Mouse (Mus musculus): ENCODE results near the gene Wrb. TPM values are rescaled to one million over a fixed set of nuclear protein-coding genes. Genes with fewer than 3 reads are reported as not detected.

The Wrb gene
- polyA plus RNA-seq, 1 experiment from 2014 or later: 49.0 TPM

DNA sequence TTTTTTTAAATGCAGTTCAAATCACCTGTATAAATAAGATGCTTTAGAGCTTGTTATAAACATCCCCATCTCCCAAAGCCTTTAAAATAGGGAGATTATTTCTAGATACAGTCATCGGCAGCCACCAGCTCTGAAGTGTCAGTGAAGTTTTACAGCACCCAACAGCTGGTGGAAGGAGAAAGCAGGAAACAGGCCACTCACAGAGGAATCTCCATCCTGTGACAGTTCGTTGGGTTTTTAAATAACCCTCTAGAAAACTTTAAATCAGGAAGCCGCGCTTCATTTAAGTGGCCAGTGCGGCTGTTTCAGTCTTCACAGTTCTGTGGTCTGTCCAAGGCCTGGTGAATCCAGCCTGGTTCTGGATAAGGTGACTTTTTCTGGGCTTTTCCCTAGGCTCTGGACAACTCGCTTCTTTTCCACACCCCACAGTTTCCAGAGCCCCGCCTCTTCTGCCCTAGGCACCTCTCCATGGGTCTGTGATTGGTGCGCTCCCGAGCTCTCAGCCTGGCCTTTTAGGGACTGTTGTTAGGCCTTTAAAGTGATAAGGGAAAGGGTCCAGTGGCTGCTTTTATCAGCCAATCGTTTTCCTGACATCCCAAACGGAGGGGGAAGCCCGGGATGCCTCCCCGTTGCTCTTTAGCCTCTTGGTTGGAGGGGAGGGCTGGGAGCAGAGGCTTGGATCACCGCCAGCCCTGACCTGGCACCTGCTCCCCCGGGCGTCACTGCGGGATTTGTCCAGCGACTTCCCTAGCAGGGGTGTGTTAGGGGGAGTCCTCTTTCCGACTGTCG is 54.9 kb downstream of the Wrb start, which contains the start of gene Sh3bgr:
Gene Sh3bgr, plus strand, starts transcription at position 538 of the 789 bp plus-strand sequence.
- peak; percentile 86 for ATAC-seq (ENCODE audit: borderline replicate concordance, extremely low read depth, low FRiP score, low TSS enrichment)
- Histone ChIP-seq H3K4me2 (peak within 1 kb of the TSS; percentile 69), H3K27ac (peak within 1 kb of the TSS; percentile 38), H3K36me3 (no peaks in the 10 kb centered on the region), H3K27me3 (no peaks in the 10 kb centered on the region; the same call in 1 of the 2 replicates), H3K9me3 (no peaks in the 10 kb centered on the region), H3K4me3 (peak within 1 kb of the TSS; percentile 34), H3K4me1 (peaks cover 11% of the 10 kb centered on the region), H3K9ac (peak within 1 kb of the TSS; percentile 5; the same call in 1 of the 2 replicates)
- 3% methylated on average over 20 of the region's 20 CpGs for WGBS

- Histone ChIP-seq H3K4me3 (peak overlapping the region; percentile 34), H3K4me2 (peak overlapping the region; percentile 69), H3K27ac (peak overlapping the region; percentile 38; the same call in 1 of the 2 replicates), H3K9me3 (no peaks in the 10 kb centered on the region), H3K36me3 (no peaks in the 10 kb centered on the region), H3K27me3 (no peaks in the 10 kb centered on the region; the same call in 1 of the 2 replicates), H3K9ac (0 out of 2 replicates have a peak overlapping the region, but pooled peaks have one; percentile 5), H3K4me1 (peaks cover 11% of the 10 kb centered on the region)
- 40% methylated on average over 9 of the region's 9 CpGs for WGBS
- ATAC-seq (ENCODE audit: borderline replicate concordance, extremely low read depth, low FRiP score, low TSS enrichment): no peak
Measured at GRCm38 (mm10) chr16:96200702-96201028, 55.5 kb downstream of the Wrb start.

DNA sequence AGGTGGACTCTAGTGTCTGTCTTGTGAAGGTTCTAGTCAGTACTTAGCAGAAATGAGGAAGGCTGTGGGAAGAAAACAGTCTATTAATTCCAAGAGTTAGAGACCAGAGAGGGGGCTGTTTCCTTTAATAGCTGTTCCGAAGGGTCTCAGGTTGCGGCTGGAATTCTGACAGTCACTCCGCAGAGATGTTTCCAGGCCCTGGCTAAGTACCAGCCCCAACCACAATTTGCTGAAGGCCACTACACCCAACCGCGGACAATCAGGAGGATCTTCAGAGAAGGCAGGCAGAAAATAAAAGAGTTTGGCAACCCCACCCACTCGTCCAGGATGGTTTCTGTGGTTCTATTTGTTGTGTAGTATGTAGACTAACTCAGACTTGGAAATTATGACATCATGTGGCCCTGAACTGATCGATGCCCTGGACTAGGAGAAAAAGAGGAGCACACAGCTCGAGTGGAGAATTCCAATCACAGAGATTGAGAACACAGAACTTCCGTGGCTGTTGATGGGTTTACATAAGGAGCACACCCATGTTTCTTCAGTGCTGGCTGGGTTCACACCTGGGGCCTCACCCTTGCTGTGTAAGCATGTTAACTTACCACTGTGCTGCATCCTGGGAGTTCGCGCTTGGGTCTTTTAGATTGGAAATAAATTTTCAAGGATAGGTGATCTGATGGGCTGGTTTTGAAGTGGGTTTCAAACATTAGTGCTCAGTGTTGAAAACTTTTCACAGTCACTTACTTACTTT is 56.5 kb downstream of the Wrb start:
- H3K4me3 ChIP-seq: no peak overlapping the region
- H3K4me1 ChIP-seq: peaks cover 11% of the 10 kb centered on the region
- H3K9ac ChIP-seq: no peak overlapping the region
- no peak overlapping the region for H3K4me2 ChIP-seq
- no peaks in the 10 kb centered on the region for H3K36me3 ChIP-seq
- no peaks in the 10 kb centered on the region; the same call in 1 of the 2 replicates for H3K27me3 ChIP-seq
- no peaks in the 10 kb centered on the region for H3K9me3 ChIP-seq
- 69% methylated on average over 11 of the region's 11 CpGs for WGBS
- H3K27ac ChIP-seq: no peak overlapping the region
- no peak for ATAC-seq (ENCODE audit: borderline replicate concordance, extremely low read depth, low FRiP score, low TSS enrichment)

Other genes with a start within 250 kb of the Wrb start
- 88.5 and 95.9 TPM in 2 replicates for gene Psmg1, start 154.4 kb upstream of the Wrb start, polyA plus RNA-seq (2015; fragmentation: Nextera tagmentation; extraction: Ambion mirVana)
- 80.4 and 81.5 TPM in 2 replicates for gene Brwd1, start 62.9 kb upstream of the Wrb start, polyA plus RNA-seq (2015; fragmentation: Nextera tagmentation; extraction: Ambion mirVana)
- 613 and 648 TPM in 2 replicates for gene Hmgn1, start 17.7 kb upstream of the Wrb start, polyA plus RNA-seq (2015; fragmentation: Nextera tagmentation; extraction: Ambion mirVana)
- gene Lca5l, start 46.9 kb downstream of the Wrb start, polyA plus RNA-seq (2015; fragmentation: Nextera tagmentation; extraction: Ambion mirVana): 0.96 and 1.2 TPM in 2 replicates
- 12.3 and 16.1 TPM in 2 replicates for gene Sh3bgr, start 55.0 kb downstream of the Wrb start, polyA plus RNA-seq (2015; fragmentation: Nextera tagmentation; extraction: Ambion mirVana)
- gene B3galt5, start 90.4 kb downstream of the Wrb start, polyA plus RNA-seq (2015; fragmentation: Nextera tagmentation; extraction: Ambion mirVana): 3.3 TPM in 2 replicates

Measured in lung, embryonic 15.5 days (tissue).